Mouse (Mus musculus): Measurements from ENCODE around the gene Dhx33. TPM values are rescaled to one million over a fixed set of nuclear protein-coding genes. Genes with fewer than 3 reads are reported as not detected.

The Dhx33 gene
- 7.7 and 9.5 TPM in 2 replicates for polyA plus RNA-seq (2015; fragmentation: Nextera tagmentation; extraction: Ambion mirVana)

DNA sequence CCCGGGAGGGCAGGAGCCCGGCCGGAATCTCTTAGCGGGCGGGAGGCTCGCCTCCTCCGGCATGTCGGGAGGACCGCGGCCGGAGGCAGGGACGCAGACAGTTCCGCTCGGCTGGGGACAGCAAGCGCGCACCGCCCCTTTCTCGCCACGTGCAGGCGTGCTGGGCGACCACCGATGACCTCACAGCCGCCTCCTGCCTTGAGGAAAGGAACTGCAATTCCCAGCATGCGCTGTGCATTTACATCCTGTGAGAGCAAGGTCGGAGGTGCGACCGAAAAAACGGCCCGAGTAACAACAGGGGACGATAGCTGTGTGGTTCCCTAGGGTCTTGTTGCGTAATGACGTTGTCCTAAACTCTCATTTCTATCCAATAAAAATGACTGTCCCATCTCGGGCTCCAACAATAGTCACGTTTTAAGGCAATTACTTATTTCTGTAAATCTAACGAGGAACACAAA lies at the start of gene Dhx33:
Dhx33 (minus strand) TSS at position 122 of the 458 bp plus-strand sequence.

DNA sequence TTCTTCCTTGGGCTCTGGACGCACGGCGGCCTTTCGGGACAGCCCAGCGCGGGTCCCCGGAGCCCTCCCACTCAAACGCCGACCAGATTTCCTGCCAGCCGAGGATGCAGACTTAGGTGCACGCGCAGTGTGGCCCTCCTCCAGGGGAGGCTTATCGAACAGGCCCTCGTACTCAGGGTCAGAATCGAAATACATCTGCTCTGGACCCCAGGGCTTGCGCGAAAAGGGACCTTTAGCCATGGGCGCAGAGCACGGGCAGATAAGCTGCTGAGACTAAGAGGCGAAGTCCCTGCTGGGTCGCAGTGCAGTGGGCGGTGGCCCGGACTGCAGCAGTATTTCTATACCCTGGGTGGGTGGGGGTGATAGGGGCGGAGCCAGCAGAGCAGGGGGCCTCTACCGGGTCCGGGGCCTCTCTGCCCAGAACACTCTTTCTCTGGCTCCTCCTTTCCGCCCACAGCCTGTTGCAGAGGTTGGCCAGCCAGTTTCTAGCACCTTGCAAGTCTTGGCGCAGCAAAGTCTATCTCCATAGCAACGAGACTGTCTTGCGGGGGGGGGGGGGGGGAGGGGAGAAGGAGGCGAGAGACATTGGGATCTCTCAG lies 29.0 kb upstream of the Dhx33 start, which contains the start of gene 6330403K07Rik:
6330403K07Rik (minus strand) TSS at position 351 of the 599 bp plus-strand sequence.

DNA sequence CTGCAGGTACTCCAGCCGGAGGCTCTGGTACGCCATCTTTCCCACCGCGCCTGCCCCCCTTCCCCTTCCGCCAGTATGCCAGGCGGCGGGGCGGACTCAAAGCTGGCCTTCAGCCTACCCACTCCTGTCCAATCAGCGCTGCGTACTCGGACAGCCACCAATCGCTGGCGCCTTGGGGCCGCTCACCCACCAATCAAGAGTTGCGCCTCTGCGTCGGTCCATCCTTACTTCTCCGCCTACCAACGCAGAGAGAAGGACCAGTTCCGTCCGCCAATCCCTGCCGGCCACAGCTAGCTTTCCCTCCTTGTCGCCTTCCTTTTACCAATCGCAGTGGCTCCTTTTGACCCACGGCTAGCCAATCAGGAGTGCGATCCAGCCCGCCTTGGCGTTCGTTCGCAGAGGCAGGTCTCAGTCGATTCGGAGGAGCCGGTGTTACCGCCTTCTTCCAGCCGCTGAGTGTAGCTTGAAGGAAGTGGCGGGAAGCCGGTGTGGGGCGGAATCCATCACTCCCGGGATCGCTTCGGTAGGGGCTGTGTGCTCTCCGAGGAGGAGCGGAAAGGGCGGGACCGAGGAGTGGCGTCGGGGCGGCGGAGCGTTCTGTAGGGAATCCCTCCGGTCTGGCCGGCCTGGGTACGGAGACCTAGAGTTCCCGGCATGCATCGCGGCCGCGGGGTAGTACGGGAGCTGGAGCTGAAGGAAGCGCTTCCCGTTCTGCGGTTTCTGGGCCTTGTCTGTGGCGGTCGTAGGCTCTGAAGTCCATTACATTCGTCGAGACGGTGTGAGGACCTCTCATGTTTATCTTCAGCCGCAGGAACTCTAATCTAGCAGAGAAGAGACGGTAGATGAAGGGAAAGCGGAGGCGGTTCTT lies 15.2 kb upstream of the Dhx33 start, which contains the start of the genes Mis12 and Derl2:
Mis12 (plus strand) TSS at position 411 of the 868 bp plus-strand sequence.
Derl2 (minus strand) TSS at position 641 of the 868 bp plus-strand sequence.

DNA sequence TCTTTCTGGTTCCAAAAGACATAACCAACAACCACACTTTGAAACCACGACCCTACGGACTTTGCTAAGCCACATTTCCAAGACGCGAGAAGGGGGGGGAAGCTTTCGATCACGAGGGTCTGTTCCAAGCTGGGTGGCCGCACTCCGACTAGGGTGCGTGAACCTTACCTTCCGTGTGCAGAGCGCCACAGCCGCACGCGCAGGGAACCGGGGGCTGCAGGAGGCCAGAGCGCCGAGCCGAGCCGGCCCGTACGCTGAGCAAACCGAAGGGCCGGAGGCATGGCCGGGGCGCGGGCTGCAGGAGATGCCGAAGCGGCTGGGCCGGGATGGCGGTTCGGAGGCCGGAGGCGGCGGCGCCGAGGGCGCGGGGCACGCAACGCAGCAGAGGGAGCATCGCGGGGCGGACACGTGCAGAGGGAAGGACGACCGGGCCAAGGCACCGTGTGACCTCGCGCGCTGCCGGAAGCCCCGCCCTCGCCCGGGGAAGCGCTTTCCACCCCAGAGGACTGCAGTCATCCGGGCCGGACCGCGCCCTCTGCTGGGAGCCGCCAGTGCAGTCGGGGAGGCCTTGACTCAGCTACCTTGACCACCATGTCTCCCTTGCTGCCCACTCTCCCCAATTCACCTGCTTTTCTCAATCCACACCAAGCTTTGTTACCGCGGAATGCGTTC lies 21.5 kb downstream of the Dhx33 start, which contains the start of gene C1qbp:
C1qbp (minus strand) TSS at position 470 of the 672 bp plus-strand sequence.

GRCm38 (mm10) chr11:70969821-70970559 lies 34.2 kb downstream of the Dhx33 start, which contains the start of the genes Nup88 and Rpain:
Gene Nup88, minus strand, starts transcription at chr11:70969973.
Gene Rpain, plus strand, starts transcription at chr11:70970213.

Other genes starting within 250 kb of the Dhx33 start
- gene Zfp3, start 240.2 kb downstream of the Dhx33 start, polyA plus RNA-seq (2015; fragmentation: Nextera tagmentation; extraction: Ambion mirVana): 3.5 and 3.6 TPM in 2 replicates
- gene Scimp, start 191.9 kb downstream of the Dhx33 start, polyA plus RNA-seq (2015; fragmentation: Nextera tagmentation; extraction: Ambion mirVana): 0.53 TPM in 1 of 2 replicates, not detected in the other
- 22.8 and 26.2 TPM in 2 replicates for gene Rabep1, start 159.7 kb downstream of the Dhx33 start, polyA plus RNA-seq (2015; fragmentation: Nextera tagmentation; extraction: Ambion mirVana)
- gene Nup88, start 34.5 kb downstream of the Dhx33 start, polyA plus RNA-seq (2015; fragmentation: Nextera tagmentation; extraction: Ambion mirVana): 70.2 TPM in 2 replicates
- 49.5 and 49.6 TPM in 2 replicates for gene Rpain, start 34.2 kb downstream of the Dhx33 start, polyA plus RNA-seq (2015; fragmentation: Nextera tagmentation; extraction: Ambion mirVana)
- gene C1qbp, start 21.4 kb downstream of the Dhx33 start, polyA plus RNA-seq (2015; fragmentation: Nextera tagmentation; extraction: Ambion mirVana): 154 and 168 TPM in 2 replicates
- gene Mis12, start 15.2 kb upstream of the Dhx33 start, polyA plus RNA-seq (2015; fragmentation: Nextera tagmentation; extraction: Ambion mirVana): 15.8 and 18.9 TPM in 2 replicates
- 55.4 and 66.1 TPM in 2 replicates for gene Derl2, start 15.4 kb upstream of the Dhx33 start, polyA plus RNA-seq (2015; fragmentation: Nextera tagmentation; extraction: Ambion mirVana)
- 6.3 and 7.5 TPM in 2 replicates for gene 6330403K07Rik, start 29.1 kb upstream of the Dhx33 start, polyA plus RNA-seq (2015; fragmentation: Nextera tagmentation; extraction: Ambion mirVana)
- 0.04 and 0.05 TPM in 2 replicates for gene Nlrp1a, start 140.3 kb upstream of the Dhx33 start, polyA plus RNA-seq (2015; fragmentation: Nextera tagmentation; extraction: Ambion mirVana)
- 0.08 and 0.10 TPM in 2 replicates for gene Nlrp1b, start 226.3 kb upstream of the Dhx33 start, polyA plus RNA-seq (2015; fragmentation: Nextera tagmentation; extraction: Ambion mirVana)